Mouse (Mus musculus) 3T3-L1 (cell line): Measurements from ENCODE around the gene Ip6k1.

ENCODE experiments used
- DNase-seq: peaks from one replicate; pipeline ENCODE4 v3.0.0-alpha.2; 2015; ENCODE audit warnings: low read depth, low spot score

Ip6k1 gene

DNA sequence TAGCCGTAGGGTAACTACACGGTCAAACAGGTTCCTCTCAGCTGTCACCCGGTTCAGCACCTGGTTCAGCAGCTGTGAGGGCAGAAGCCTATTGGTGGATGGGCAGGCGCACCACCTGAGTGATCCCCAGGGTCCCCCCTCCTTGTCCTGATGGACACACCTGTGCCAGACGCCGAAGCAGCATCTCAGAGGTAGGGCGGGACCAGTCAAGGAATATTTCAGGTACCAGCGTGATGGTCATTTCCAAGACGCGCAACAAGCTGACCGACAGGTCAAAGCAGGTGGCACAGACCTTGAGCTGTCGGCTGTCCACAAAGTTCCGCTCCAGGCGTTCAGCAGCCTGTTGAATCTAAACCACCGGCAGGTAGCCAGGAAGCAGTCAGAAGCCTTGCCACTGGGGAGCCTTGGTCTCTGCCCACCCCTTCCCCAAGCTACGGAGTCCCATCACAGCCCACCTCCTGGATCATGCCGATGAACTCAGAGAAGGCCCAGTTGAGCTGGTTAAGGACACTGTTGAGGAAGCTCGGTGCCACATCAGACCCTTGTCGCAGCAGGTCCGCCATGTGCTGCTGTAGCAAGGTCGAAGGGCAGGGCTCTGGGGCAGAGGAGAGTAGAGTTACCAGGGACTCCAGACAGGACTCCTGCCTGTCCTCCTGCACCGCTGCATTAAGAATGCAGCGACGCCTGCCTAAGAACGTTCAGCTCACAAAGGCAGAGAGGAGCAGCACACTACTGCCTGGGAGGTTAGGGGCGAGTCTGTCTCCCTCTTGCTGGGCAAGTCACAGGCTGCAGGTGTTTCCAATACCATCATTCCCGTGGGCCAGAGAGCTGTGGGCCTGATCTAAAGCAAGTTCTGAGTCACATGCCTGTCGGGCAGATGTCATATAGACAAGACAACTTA is 54.3 kb downstream of the Ip6k1 start:
- DNase-seq, result no peak

- DNase-seq, result no peak
Observed at GRCm38 (mm10) chr9:108057262-108057562, 54.9 kb downstream of the Ip6k1 start.

DNA sequence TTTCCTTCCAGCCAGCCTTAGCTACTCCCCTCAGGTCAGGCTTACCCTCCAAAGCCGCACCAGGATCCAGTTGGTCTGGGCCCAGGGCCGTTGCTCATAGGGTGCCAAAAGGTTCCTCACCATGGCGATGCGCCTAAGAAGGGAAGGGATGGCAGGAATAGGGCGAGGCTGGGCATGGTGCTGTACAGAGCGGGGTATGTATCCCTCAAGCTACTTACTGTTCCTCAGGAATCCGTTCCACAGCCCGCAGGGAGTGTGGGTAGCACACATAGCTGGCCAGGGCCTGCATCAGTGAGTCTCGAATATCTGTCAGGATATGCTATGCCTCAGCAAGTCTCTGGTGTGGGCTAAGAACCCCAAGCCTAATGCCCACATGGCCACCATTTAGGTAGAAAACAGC is 56.0 kb downstream of the Ip6k1 start:
- DNase-seq, result no peak

- no peak for DNase-seq
Observed at GRCm38 (mm10) chr9:108062142-108062541, 59.8 kb downstream of the Ip6k1 start.

DNA sequence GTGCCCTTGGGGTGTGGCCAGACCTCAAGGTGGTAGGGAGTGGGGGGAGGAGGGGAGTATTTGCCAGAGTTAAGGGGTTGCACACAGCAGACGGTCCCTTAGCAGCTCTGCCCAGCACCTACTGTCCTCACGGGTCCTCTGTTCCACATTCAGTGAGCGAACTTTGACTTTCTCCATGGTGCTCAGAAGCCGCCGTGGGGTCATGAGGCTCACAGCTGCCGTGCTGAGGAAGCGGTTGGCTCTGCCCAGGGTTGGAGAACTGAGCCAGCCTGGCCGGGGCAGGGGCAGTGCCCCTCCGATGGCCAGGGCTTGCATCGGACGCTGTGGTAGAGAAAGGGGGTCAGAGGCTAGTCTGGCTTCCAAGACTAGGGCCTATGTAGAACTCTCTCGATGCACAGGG is 61.1 kb downstream of the Ip6k1 start:
- DNase-seq, result no peak

DNA sequence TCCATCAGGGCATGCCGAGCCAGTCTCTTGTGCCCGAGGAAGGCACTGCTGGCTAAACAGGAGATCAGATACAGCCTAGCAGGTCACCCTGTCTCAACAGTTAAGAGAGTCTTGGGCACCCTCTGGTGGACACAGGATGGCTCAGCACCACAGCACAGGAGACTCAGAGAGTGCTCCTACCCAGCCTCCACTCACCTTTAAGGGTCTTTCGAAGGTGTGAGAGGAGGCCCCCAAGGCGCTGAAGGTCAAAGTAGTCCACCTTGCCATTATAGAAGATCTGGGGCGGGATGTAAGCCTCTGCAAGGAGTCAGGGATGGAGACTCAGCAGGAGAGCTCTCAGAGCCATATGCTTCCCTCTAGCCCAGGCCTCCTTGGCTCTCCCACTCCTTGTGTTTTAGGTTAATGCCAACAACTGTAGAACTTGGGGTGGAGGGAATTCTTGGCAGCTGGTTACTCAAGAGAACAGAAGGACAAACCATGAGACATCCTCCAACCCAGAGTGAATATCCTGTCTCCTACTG is 63.2 kb downstream of the Ip6k1 start:
- peak; percentile 77 for DNase-seq

GRCm38 (mm10) chr9:108067199-108067598 is 64.9 kb downstream of the Ip6k1 start:
- no peak for DNase-seq

DNA sequence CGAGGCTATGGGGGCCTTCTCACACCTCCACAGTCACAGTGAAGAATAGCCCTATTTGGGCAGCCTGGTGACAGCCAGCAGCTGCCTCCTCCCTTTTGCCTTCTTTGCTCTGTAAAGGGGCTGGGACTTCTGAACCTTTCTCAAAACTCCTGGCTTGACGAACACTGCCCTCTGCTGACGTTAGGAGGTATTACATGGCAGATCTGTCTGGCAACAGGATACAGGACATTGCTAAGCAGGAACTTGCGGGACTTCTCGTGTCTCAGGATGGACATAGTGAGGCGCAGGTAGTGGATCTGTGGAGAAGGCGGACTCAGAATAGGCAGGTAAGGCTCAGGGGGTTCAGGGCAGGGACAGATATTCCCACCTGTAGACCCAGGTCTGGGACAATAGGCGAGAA is 65.6 kb downstream of the Ip6k1 start:
- peak; percentile 93 for DNase-seq

DNA sequence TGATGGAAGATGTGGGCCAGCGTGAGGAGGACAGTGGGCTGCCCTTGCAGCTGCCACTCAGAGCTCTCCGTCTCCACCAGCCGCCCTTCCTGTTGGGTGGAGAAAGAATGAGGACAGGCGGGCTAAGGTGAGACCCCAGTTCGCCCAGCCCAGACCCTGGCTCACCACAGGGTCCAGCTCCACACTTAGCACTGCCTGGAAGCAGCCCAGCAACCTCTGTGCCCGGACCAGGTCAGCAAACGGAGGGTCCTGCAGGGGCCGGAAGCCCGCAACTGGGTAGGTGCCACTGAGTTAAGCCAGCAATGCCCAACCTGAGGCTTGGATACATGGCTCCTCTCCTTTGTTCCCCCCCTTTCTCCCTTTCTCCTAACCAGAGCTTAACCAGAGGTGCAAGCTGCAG is 66.7 kb downstream of the Ip6k1 start:
- no peak for DNase-seq

DNA sequence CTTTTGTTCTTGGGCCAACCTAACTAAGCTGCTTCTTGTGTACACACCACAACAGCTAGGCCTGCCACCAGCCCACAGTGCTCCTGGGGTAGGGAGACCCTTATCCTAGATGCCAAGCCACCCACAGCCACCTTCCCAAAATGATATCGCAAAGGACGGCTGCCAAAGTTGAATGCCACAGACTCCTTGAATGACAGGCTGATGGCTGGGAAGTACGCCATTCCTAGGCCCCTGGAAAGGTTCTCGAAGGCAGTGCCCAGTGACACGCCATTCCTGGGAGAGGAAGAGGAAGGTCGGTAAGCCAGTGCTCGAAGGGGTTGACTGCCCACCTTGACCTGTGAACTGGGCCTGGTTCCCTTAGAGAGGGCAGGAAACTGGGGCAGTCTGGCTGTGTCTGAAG is 67.2 kb downstream of the Ip6k1 start:
- DNase-seq, result no peak

- DNase-seq, result no peak
Observed at GRCm38 (mm10) chr9:108071801-108072200, 69.5 kb downstream of the Ip6k1 start.

DNA sequence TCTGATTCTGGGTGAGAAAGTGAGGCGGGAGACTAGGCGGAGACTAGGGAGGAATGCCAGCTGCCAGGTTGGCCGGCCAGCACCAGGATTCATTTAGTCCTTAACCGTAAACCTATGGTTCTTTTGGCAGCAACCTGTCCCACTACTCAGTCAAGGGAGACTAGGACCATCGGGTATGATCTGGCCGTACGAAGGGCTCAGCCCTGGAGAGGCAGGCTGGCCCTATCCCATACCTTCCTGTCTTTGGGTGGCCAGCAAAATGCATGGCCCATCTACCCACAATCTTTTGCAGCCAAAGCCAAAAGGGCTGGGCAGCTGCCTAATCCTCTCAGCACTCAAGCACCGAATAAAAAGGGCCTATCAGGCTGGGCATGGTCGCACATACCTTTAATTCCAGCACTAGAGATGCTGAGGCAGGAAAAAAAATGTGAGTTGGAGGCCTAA is 70.2 kb downstream of the Ip6k1 start:
- no peak for DNase-seq

DNA sequence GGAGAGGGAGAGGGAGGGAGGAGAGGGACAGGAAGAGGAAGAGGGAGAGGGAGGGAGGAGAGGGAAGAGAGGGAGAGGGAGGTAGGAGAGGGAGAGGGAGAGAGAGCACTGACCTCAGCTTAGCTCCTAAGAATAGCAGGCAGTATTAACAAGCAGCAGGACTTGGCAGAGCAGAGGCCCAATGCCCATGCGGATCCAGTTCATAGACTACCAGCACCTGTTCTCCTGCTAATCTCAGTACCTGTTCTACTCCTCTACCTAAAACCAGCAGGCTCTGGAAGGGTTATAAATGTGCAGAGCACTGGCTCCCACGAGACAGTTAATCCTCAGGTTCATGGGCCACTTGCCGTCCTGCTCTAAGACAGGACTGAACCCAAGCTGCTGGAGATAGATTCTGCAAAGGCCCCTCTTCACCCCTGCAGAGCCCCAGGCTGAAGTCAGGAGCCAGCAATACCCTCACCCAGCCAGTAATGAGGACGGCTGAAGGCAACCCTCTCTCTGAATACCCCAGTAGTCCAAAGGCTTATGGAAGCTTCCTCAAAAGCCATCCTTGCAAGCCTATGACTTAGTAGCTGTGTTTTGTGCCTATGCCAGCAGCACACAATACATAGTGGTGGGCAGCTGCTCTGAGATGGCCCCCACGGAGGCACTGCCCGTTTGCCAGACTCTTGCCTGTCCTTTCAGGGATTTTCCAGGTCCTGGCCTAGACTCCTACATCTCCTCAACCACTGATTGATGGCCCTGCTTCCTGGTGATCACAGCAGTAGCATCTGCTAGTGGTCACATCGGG is 71.0 kb downstream of the Ip6k1 start:
- DNase-seq, result no peak

DNA sequence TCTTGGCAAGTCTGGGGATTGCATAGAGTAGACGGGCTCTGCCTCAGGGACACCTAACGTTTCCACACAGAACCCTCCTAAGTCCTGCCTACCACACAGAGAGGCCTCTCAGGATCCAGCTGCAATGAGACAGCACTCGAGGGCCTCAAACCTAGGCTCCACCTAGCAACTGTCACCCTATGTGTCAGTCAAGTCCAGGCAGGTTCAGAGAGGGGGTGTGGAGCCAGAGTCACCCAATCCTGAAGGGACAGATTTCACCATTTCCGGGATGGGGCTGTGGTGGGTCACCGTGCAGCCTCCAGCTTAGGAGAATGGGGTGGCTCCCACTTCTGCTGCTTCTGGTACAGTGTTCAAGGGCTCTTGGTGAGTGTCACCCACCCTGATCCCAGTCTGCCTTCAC is 77.9 kb downstream of the Ip6k1 start, which contains the start of gene Mst1:
Gene Mst1 (plus strand): TSS at position 269 of the 400 bp plus-strand sequence.
- no peak for DNase-seq

GRCm38 (mm10) chr9:108082549-108082948 is 80.2 kb downstream of the Ip6k1 start:
- no peak for DNase-seq

DNA sequence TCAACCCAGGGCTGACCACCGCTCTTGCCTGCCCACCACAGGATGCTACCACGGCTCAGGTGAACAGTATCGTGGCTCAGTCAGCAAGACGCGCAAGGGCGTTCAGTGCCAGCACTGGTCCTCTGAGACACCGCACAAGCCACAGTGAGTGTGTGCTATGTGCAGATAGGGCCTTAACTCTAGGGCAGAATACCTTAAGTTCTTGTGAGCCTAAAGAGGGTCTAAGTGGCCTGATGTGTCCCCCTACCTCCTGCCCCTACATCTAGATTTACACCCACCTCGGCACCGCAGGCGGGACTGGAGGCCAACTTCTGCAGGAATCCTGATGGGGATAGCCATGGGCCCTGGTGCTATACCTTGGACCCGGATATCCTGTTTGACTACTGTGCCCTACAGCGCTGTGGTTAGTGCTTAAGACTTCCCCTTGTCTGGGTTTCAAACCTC is 80.7 kb downstream of the Ip6k1 start, which contains the start of gene Rnf123:
Gene Rnf123 (minus strand): TSS at position 359 of the 444 bp plus-strand sequence.
- no peak for DNase-seq

- no peak for DNase-seq
Observed at GRCm38 (mm10) chr9:108083561-108083960, 81.3 kb downstream of the Ip6k1 start.

GRCm38 (mm10) chr9:108085261-108085660 is 83.0 kb downstream of the Ip6k1 start:
- no peak for DNase-seq

DNA sequence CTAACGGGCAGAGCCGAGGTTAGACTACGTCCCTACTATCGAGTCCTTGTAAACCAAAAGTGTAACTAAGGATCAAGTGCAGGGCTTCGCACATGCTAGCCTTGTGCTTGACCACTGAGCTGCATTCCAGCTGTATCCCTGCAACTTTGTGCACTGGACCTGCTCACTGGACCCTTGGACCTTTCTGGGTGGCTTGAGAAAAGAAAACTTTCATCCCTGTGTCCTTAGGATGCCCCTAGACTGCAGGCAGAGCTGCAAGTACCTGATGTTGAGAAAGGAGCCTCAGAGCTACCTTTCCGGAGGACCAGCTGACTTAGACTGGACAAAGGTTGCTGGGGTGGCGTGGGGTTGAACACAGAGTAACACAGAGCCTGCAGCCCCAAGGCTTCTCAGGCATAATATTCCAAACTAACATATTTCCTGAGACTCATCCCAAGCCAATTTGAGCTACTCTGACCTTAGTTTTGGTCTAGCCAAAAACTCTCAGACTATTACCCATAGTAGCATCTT is 88.4 kb downstream of the Ip6k1 start:
- DNase-seq, result no peak

DNA sequence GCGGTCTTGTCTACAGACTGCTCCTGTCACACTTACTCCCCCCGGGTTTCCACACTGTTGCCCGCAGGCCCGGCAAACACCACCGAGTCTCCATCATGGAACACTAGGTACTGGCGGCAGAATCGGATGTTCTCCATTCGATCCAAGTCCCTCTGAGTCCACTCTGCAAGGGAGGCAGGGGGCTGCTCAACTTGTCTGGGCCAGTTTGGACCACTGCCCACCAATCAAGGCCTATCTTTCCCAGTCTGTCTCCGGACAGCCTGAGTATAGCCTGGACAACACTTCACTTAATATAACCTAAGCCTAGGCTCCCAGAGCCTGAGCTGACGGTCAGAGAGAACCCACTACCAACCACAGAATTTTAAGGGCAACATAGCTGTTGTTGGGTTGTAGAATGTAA is 91.3 kb downstream of the Ip6k1 start:
- DNase-seq, result peak; percentile 24

GRCm38 (mm10) chr9:108094184-108094941 is 92.1 kb downstream of the Ip6k1 start, which contains the start of gene Apeh:
Gene Apeh (minus strand): TSS chr9:108094606.
- peak; percentile 92 for DNase-seq
